ENCODE assay signal across 8 mouse cellular contexts in genomic region chr5:113157588-113157987, GRCm38 (mm10).
DNase-seq lines count a peak whose midpoint lies in the region; ATAC-seq and TF ChIP-seq lines count a peak whose summit lies in the region.

No protein-coding gene starts in this region.

- TF ChIP-seq POLR2A in embryonic fibroblast, embryonic 13.5 days (IDR thresholded peaks at IDR 0.05; ENCODE audit: low read depth, low read length), result no peak

- ATAC-seq in heart, embryonic 16.5 days (replicated peaks; ENCODE audit: extremely low read depth, insufficient read depth, low FRiP score), result no peak
- ATAC-seq in neural tube, embryonic 13.5 days (ENCODE audit: low read depth), result no peak
- no peak for ATAC-seq in stomach, embryonic 15.5 days (ENCODE audit: insufficient read depth, low FRiP score, low read depth)

- H3K9me3 ChIP-seq in heart, embryonic 16.5 days (replicated peaks; ENCODE audit: control insufficient read depth, low read length), result no peaks in the 10 kb centered on the region
- H3K9me3 ChIP-seq in neural tube, embryonic 13.5 days, result no peaks in the 10 kb centered on the region
- H3K9me3 ChIP-seq in stomach, embryonic 15.5 days, result no peaks in the 10 kb centered on the region

- peak overlapping the region; percentile 41; the same call in 1 of the 2 replicates for H3K27ac ChIP-seq in heart, embryonic 16.5 days (ENCODE audit: low read length)
- H3K27ac ChIP-seq in neural tube, embryonic 13.5 days (replicated peaks), result peak overlapping the region; percentile 33; the same call in 1 of the 2 replicates
- peak overlapping the region; percentile 94 for H3K27ac ChIP-seq in embryonic fibroblast, embryonic 13.5 days (ENCODE audit: insufficient read depth, low read length)
- H3K27ac ChIP-seq in stomach, embryonic 15.5 days, result peak overlapping the region; percentile 6; the same call in 1 of the 2 replicates

- no peaks in the 10 kb centered on the region; the same call in 1 of the 2 replicates for H3K27me3 ChIP-seq in heart, embryonic 16.5 days (ENCODE audit: control insufficient read depth, insufficient read depth, low read length)
- H3K27me3 ChIP-seq in neural tube, embryonic 13.5 days, result no peaks in the 10 kb centered on the region
- H3K27me3 ChIP-seq in stomach, embryonic 15.5 days (replicated peaks), result no peaks in the 10 kb centered on the region

- H3K4me1 ChIP-seq in heart, embryonic 16.5 days (ENCODE audit: control insufficient read depth, insufficient read depth, low read length), result peaks cover 52% of the 10 kb centered on the region
- H3K4me1 ChIP-seq in neural tube, embryonic 13.5 days (replicated peaks), result peaks cover 45% of the 10 kb centered on the region
- H3K4me1 ChIP-seq in embryonic fibroblast, embryonic 13.5 days (ENCODE audit: control insufficient read depth, insufficient read depth, low read length), result peaks cover 24% of the 10 kb centered on the region
- peaks cover 51% of the 10 kb centered on the region for H3K4me1 ChIP-seq in stomach, embryonic 15.5 days

- H3K36me3 ChIP-seq in heart, embryonic 16.5 days (ENCODE audit: control insufficient read depth, insufficient read depth), result no peaks in the 10 kb centered on the region
- H3K36me3 ChIP-seq in neural tube, embryonic 13.5 days, result no peaks in the 10 kb centered on the region
- H3K36me3 ChIP-seq in stomach, embryonic 15.5 days, result no peaks in the 10 kb centered on the region

- intact Hi-C loops in heart, postnatal 10 days (cut with DNase I), result loop anchor here (10.0 kb wide), 1 partner anchor 283 kb away; no protein-coding TSS in a partner anchor
- intact Hi-C loops in gastrocnemius, postnatal 36 days (cut with DNase I), result no loop called here

- no peak for TF ChIP-seq CTCF in embryonic fibroblast, embryonic 13.5 days (IDR thresholded peaks at IDR 0.05; ENCODE audit: borderline replicate concordance, insufficient read depth, low read length)

- H3K4me2 ChIP-seq in heart, embryonic 16.5 days (ENCODE audit: low read depth, low read length), result no peak overlapping the region
- no peak overlapping the region for H3K4me2 ChIP-seq in neural tube, embryonic 13.5 days
- H3K4me2 ChIP-seq in stomach, embryonic 15.5 days, result no peak overlapping the region

- no peak overlapping the region for H3K4me3 ChIP-seq in heart, embryonic 16.5 days (ENCODE audit: low read length)
- no peak overlapping the region for H3K4me3 ChIP-seq in neural tube, embryonic 13.5 days
- no peak overlapping the region for H3K4me3 ChIP-seq in embryonic fibroblast, embryonic 13.5 days (ENCODE audit: insufficient read depth, low read length)
- no peak overlapping the region for H3K4me3 ChIP-seq in stomach, embryonic 15.5 days (replicated peaks)

- H3K9ac ChIP-seq in heart, embryonic 16.5 days (ENCODE audit: low read length), result 0 out of 2 replicates have a peak overlapping the region, but pooled peaks have one; percentile 23
- 0 out of 2 replicates have a peak overlapping the region, but pooled peaks have one; percentile 8 for H3K9ac ChIP-seq in neural tube, embryonic 13.5 days
- no peak overlapping the region for H3K9ac ChIP-seq in stomach, embryonic 15.5 days

- no peak for DNase-seq in heart, postnatal 10 days
- DNase-seq in neural tube, embryonic 10.5 days (ENCODE audit: extremely low spot score, low spot score), result no peak
- DNase-seq in gastrocnemius, postnatal 36 days, result no peak
- no peak for DNase-seq in layer of hippocampus, postnatal 25 days (ENCODE audit: extremely low spot score in 1 of 2, low spot score in 1 of 2)

- WGBS in heart, embryonic 16.5 days, result 22% methylated on average over 10 of the region's 10 CpGs
- WGBS in neural tube, embryonic 13.5 days, result 75% methylated on average over 10 of the region's 10 CpGs
- WGBS in stomach, embryonic 15.5 days, result 24% methylated on average over 10 of the region's 10 CpGs

Comparison
In these comparisons a context has a peak if more than half of its experiments do, and no peak if none do; other contexts are left out.
1. H3K27ac ChIP-seq: peak in every context shown above with its lines; median percentile 94 in embryonic fibroblast, embryonic 13.5 days; 41 in heart, embryonic 16.5 days; 33 in neural tube, embryonic 13.5 days; 6 in stomach, embryonic 15.5 days.